Mouse (Mus musculus) thymus, postnatal 36 days (tissue): ENCODE results near the gene Naa15.
A peak's percentile ranks its signal among the peaks of the same experiment; 100 is the strongest.

ENCODE experiments used
- DNase-seq, 2 experiments: peaks; one replicate each; pipeline ENCODE4 v3.0.0; 2022; ENCODE audit warnings: mixed read lengths in 2 of 2

Gene Naa15

GRCm38 (mm10) chr3:51468530-51468929, 53.6 kb downstream of the Naa15 start:
- no peak for DNase-seq

GRCm38 (mm10) chr3:51475706-51476105, 60.8 kb downstream of the Naa15 start:
- no peak for DNase-seq

GRCm38 (mm10) chr3:51479893-51480292, 64.9 kb downstream of the Naa15 start:
- DNase-seq: no peak

- peak; percentile 32 to 46 for DNase-seq
These were observed 66.1 kb downstream of the Naa15 start for GRCm38 (mm10) chr3:51481059-51481458.

- no peak for DNase-seq
These were observed 66.9 kb downstream of the Naa15 start for GRCm38 (mm10) chr3:51481881-51482280.

- DNase-seq: no peak
These were observed 67.8 kb downstream of the Naa15 start for GRCm38 (mm10) chr3:51482781-51483180.

GRCm38 (mm10) chr3:51483741-51484359, 68.9 kb downstream of the Naa15 start, which contains the start of gene Rab33b:
TSS of gene Rab33b (plus strand) at chr3:51483920.
- peak; percentile 97 for DNase-seq

GRCm38 (mm10) chr3:51484370-51484769, 69.4 kb downstream of the Naa15 start:
- no peak for DNase-seq

GRCm38 (mm10) chr3:51485347-51485746, 70.4 kb downstream of the Naa15 start:
- DNase-seq: no peak

- DNase-seq: no peak
These were observed 71.7 kb downstream of the Naa15 start for GRCm38 (mm10) chr3:51486491-51487195.

- no peak for DNase-seq
These were observed 75.3 kb downstream of the Naa15 start for GRCm38 (mm10) chr3:51490088-51490753.

GRCm38 (mm10) chr3:51493272-51493838, 78.4 kb downstream of the Naa15 start:
- DNase-seq: no peak

- DNase-seq: no peak
These were observed 79.5 kb downstream of the Naa15 start for GRCm38 (mm10) chr3:51494466-51494865.

- DNase-seq: no peak
These were observed 80.7 kb downstream of the Naa15 start for GRCm38 (mm10) chr3:51495646-51496045.

- no peak for DNase-seq
These were observed 83.0 kb downstream of the Naa15 start for GRCm38 (mm10) chr3:51497978-51498377.

- no peak for DNase-seq
These were observed 83.7 kb downstream of the Naa15 start for GRCm38 (mm10) chr3:51498659-51499058.

- DNase-seq: no peak
These were observed 84.9 kb downstream of the Naa15 start for GRCm38 (mm10) chr3:51499876-51500275.

GRCm38 (mm10) chr3:51504385-51504952, 89.5 kb downstream of the Naa15 start:
- no peak for DNase-seq

GRCm38 (mm10) chr3:51505465-51505864, 90.5 kb downstream of the Naa15 start:
- no peak for DNase-seq

GRCm38 (mm10) chr3:51510903-51511302, 96.0 kb downstream of the Naa15 start:
- peak; percentile 75 to 77 for DNase-seq

- DNase-seq: no peak
These were observed 97.0 kb downstream of the Naa15 start for GRCm38 (mm10) chr3:51511983-51512382.

GRCm38 (mm10) chr3:51517467-51517866, 102.5 kb downstream of the Naa15 start:
- DNase-seq: no peak
